Mouse (Mus musculus): ENCODE results near the gene Pcsk6.

Gene Pcsk6

GRCm38 (mm10) chr7:66001035-66001754, 139.7 kb downstream of the Pcsk6 start:
- DNase-seq (ENCODE audit: low spot score in 2 of 2): no peak

GRCm38 (mm10) chr7:66001797-66002196, 140.3 kb downstream of the Pcsk6 start:
- no peak for DNase-seq (ENCODE audit: low spot score in 2 of 2)

GRCm38 (mm10) chr7:66003447-66003846, 141.9 kb downstream of the Pcsk6 start:
- no peak for DNase-seq (ENCODE audit: low spot score in 2 of 2)

DNA sequence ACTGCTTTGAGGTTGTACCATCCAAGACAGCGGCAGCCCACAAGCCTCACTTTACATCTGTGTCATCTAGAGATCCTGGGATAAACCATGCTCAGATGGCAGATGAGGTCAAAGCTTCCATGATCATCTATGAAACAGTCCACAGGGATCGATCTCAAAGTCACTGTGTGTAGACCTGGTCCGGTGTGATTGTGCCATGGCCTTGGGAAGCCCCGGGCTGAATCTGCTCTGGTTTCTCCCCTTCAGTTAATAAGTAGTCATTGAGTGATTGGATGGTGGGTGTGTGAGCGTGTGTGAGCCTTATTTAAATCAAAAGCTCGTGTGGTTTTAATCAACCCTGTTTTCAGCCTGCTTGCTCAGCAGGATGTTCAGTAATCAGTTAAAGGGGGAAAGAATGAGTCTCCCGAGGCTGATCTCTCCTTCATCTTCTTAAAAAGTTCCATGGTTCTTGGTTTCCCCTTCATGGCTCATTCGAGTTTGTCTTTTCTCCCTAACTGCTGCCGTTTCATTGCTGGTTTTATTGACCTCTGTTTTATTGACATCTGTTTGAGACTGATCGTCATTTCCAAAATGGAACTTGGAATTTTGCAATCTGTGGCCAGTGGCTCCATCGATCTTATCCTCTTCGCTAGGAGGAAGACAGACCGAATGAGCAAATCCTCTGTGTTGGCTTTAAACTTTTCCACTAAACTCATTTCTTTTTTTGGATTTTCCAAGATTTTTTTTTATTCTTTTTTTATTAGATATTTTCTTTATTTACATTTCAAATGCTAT, 142.5 kb downstream of the Pcsk6 start:
- no peak for DNase-seq (ENCODE audit: low spot score in 2 of 2)

GRCm38 (mm10) chr7:66005066-66005465, 143.5 kb downstream of the Pcsk6 start:
- DNase-seq (ENCODE audit: low spot score in 2 of 2): no peak

- DNase-seq (ENCODE audit: low spot score in 2 of 2): no peak
These were observed 146.8 kb downstream of the Pcsk6 start for GRCm38 (mm10) chr7:66008161-66008891.

- DNase-seq (ENCODE audit: low spot score in 2 of 2): no peak
These were observed 147.3 kb downstream of the Pcsk6 start for GRCm38 (mm10) chr7:66008892-66009273.

DNA sequence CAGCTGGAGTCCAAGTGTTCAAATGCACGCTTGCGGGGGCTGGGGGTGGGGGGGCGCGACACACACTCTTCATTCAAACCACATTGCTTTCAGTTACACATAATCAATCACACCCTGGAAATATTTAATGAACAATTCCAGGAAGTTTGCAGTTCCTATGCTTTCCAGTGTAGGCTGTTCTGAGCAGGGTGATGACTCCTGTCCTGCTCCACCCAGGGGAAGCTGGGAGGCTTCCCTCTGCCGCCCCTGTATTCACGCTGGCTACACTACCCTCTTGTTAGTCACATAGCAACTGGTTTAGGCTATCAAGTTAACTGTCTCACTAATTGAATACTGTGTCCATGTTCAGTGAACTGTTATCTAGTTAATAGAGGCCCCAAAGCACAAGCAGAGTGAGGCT, 149.0 kb downstream of the Pcsk6 start:
- no peak for DNase-seq (ENCODE audit: low spot score in 2 of 2)

GRCm38 (mm10) chr7:66027747-66028146, 166.2 kb downstream of the Pcsk6 start:
- DNase-seq (ENCODE audit: low spot score in 2 of 2): no peak

GRCm38 (mm10) chr7:66028766-66029512, 167.4 kb downstream of the Pcsk6 start:
- peak; percentile 8 to 27 for DNase-seq (ENCODE audit: low spot score in 2 of 2)

GRCm38 (mm10) chr7:66036809-66037208, 175.3 kb downstream of the Pcsk6 start:
- DNase-seq (ENCODE audit: low spot score in 2 of 2): no peak

- DNase-seq (ENCODE audit: low spot score in 2 of 2): no peak
These were observed 176.7 kb downstream of the Pcsk6 start for GRCm38 (mm10) chr7:66038261-66038660.

DNA sequence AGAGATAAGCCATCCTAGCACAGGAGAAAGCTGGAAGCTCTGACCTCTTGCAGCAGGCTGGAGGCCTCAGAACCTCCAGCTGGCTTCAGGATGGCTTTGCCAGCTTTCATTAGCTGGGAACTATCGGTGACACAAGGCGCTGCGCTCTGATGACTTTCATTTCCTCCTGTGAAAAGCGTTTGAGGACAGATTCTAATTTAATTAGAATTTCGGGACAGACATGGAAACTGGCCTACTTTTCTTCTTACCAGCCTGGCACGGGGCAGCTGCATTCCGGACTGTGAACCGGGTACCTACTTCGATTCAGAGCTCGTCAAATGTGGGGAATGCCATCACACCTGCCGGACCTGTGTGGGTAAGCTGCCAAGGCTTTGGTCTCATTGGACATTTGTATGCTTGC, 177.2 kb downstream of the Pcsk6 start:
- DNase-seq (ENCODE audit: low spot score in 2 of 2): no peak

GRCm38 (mm10) chr7:66040026-66040814, 178.7 kb downstream of the Pcsk6 start:
- DNase-seq (ENCODE audit: low spot score in 2 of 2): no peak

DNA sequence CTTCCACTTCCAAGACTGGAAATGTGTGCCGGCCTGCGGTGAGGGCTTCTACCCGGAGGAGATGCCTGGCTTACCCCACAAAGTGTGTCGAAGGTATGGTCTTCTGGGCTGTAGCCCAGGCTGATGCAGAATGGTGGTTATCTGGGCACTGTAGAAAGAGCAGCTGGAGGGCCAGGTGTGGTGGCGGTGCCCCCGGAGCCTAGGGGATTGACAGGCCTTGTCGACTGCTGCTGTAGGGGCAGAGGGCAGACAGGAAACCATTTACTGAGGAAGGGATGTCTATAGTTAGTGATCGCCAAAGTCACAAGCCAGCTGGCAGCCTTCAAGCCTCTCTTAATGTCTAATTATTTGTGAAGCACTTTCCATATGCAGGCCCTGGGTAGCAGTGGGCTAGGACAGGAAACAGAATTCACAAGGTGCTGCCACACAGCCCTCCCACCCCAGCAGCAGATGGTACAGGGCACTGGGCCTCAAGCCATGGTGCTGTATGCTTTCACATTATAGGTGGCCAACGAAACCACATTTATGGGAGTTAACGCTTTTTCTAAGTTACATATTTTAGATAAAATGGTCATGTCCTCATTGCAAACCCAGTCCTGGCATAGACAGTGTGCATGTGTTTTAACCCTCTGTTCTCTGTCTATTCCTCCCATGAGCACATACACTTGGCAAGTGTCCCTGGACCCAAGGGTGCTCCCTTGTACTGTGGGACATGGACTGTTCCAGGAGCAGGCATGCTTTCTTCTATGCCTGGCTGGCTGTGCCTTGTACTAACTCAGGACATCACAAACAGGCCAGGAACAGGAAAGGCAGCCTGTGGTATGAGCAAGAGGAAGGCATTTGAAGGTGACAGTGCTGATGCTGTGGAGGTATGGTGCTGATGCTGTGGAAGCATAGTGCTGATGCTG, 182.3 kb downstream of the Pcsk6 start, which contains the start of gene Gm45213:
Gene Gm45213 (plus strand): TSS at position 51 of the 908 bp plus-strand sequence.
- DNase-seq (ENCODE audit: low spot score in 2 of 2): no peak

DNA sequence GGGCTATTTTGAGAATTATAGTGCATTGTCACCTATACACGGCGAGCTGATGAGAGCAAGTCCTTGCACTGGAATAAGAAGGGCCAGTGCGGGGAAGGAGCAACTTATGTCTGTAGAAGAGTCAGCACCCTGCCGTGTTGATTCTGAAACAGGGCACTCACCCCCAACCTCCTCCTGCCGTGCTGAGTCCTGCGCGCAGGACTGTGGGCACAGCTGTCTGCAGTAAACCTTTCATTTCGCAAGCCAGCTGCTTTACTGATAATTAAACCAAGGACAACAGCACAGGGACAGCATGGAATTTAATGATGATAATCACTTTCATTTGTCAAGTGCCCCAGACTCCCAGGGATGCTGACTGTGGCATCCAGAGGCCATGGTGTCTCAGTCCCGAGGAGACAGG, 183.1 kb downstream of the Pcsk6 start:
- no peak for DNase-seq (ENCODE audit: low spot score in 2 of 2)

DNA sequence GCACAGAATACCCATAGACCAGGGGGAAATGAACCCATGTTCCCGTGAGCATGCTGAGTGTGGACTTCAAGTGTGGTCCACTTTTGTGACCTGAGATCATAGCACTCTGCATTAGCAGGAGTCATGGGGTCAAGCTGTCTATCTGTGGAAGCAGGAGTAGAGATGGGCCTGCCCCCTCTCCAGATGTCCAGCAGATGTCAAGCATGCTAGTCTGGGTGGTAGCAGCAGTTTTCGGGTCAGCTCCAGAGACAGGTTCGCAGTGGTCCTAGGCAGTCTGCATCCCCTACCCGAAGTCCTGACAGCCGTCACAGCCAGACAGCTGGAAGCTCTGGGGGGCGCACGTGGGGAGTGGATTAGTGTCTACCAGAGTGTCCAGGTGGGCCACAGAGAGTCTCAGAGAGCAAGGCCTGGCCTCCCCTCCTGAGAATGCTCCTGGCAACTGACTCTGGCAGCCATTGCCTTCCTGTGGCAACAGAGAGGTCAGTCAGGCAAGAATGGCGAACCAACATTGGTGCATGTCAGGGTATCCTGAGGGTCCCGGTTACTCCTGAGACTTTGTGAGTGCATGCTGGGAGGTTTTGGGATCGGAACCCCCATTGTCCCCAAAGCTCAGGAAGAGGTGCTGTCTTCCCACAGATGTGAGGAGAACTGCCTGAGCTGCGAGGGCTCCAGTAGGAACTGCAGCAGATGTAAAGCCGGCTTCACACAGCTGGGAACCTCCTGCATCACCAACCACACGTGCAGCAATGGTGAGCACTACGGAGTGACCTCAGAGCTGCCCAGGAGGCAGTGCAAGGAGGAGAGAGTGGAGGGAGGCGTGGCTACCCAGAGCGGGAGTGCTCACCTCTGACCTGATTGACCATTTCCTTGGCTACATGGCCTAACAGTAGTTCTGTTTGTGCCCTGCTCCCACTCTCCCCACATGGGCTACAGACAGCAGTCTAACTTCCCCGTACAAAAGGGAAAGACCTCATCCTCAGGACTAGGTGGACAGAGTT, 185.7 kb downstream of the Pcsk6 start:
- DNase-seq (ENCODE audit: low spot score in 2 of 2): no peak

GRCm38 (mm10) chr7:66047975-66048374, 186.4 kb downstream of the Pcsk6 start:
- no peak for DNase-seq (ENCODE audit: low spot score in 2 of 2)

Data from heart, adult 9 months (tissue).